Mouse (Mus musculus): Measurements from ENCODE around the gene Thap8. TPM values are rescaled to one million over a fixed set of nuclear protein-coding genes. Genes with fewer than 3 reads are reported as not detected.

Thap8 gene
- polyA plus RNA-seq, 1 experiment from 2014 or later: 0.48 TPM

GRCm38 (mm10) chr7:30322865-30323264 is 43.0 kb downstream of the Thap8 start:
- peak overlapping the region; percentile 88 for H3K9ac ChIP-seq
- peaks cover 4% of the 10 kb centered on the region for H3K27me3 ChIP-seq
- H3K9me3 ChIP-seq: no peaks in the 10 kb centered on the region
- H3K4me2 ChIP-seq (replicated peaks): peak overlapping the region; percentile 88
- H3K4me1 ChIP-seq: peaks cover 15% of the 10 kb centered on the region
- H3K27ac ChIP-seq: peak overlapping the region; percentile 90
- H3K4me3 ChIP-seq: peak overlapping the region; percentile 86
- 39% methylated on average over 6 of the region's 6 CpGs for WGBS
- peaks cover 17% of the 10 kb centered on the region for H3K36me3 ChIP-seq
- ATAC-seq (ENCODE audit: low FRiP score, low read depth): no peak

DNA sequence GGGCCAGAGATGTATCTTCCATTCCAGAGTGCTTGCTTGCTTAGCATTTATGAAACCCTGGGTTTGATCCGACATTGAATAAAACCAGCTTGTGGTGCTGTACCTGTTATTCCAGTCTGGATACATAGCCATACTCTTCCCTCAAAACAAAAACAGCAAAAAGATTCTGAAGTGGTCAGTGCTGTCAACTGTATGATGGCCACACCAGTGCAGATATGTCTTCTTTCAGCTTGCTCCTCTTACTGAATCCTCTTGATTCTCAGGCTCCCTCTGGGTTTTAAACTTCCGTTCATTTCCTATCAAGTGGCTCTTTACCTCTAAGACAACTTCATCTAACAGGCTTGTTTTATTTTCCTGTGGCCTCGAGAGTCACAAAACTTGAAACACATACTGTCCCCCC is 43.9 kb downstream of the Thap8 start, which contains the start of gene Sdhaf1:
Gene Sdhaf1 (minus strand): TSS at position 101 of the 400 bp plus-strand sequence.
- H3K4me2 ChIP-seq (replicated peaks): peak within 1 kb of the TSS; percentile 88
- H3K36me3 ChIP-seq: peaks cover 8% of the 10 kb centered on the region; the same call in 1 of the 2 replicates
- ATAC-seq (ENCODE audit: low FRiP score, low read depth): no peak
- H3K4me1 ChIP-seq: peaks cover 15% of the 10 kb centered on the region
- WGBS: 64% methylated on average over 3 of the region's 3 CpGs
- H3K27ac ChIP-seq: peak within 1 kb of the TSS; percentile 90
- peak within 1 kb of the TSS; percentile 88 for H3K9ac ChIP-seq
- H3K9me3 ChIP-seq: no peaks in the 10 kb centered on the region
- H3K4me3 ChIP-seq: peak within 1 kb of the TSS; percentile 86
- H3K27me3 ChIP-seq: peaks cover 9% of the 10 kb centered on the region

DNA sequence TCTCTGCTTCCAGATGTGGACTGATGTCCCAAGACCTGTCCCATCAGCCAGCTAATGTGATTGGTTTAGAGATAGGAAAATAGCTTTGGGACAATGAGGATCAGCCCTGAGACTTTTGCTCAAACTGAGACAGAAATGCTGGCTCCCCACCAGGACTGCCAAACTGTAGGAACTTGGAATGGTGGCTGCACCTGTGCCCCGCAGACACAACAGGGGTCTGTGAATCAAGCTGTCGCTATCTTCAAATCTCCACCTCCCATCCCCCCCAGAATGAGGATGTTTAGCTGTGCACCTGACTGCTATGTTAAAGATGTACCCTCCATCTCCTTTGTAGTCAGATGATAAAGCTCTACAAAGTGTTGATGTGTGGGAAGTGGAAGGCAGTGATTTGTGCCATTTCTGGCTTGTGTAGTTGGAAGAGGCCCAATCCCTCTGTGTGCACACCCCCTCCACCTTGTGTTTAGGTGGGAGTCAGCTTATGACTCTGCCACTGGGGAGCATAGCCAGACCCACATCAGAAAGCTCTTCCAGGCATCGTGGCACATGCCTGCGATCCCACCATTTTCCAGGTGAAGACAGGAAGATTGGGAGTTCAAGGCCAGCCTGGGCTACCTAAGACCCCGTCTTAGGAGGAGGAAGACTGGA is 44.5 kb downstream of the Thap8 start:
- H3K27ac ChIP-seq: no peak overlapping the region
- no peak overlapping the region for H3K4me3 ChIP-seq
- ATAC-seq (ENCODE audit: low FRiP score, low read depth): no peak
- 84% methylated on average over 5 of the region's 5 CpGs for WGBS
- peaks cover 3% of the 10 kb centered on the region; the same call in 1 of the 2 replicates for H3K36me3 ChIP-seq
- no peaks in the 10 kb centered on the region for H3K9me3 ChIP-seq
- H3K9ac ChIP-seq: no peak overlapping the region
- H3K4me1 ChIP-seq: peaks cover 15% of the 10 kb centered on the region
- peaks cover 9% of the 10 kb centered on the region for H3K27me3 ChIP-seq
- H3K4me2 ChIP-seq (replicated peaks): no peak overlapping the region

DNA sequence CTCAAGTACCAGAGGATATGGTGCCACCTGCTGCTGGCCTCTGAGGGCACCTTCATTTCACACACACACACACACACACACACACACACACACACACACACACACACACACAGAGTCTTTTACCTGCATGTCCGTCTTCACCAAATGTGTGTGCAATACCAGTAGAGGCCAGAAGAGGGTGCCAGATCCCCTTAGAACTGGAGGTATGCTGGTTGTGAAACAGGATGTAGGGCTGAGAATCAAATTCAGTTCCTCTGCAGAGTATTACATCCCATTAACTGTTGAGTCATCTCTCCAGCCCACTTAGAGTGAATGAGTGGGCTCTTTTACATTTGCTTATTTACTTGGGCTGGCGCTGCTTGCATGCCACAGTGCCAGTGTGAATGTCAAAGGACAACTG is 45.5 kb downstream of the Thap8 start:
- Histone ChIP-seq H3K9me3 (no peaks in the 10 kb centered on the region), H3K4me2 (replicated peaks) (no peak overlapping the region), H3K36me3 (no peaks in the 10 kb centered on the region), H3K4me1 (peaks cover 15% of the 10 kb centered on the region), H3K4me3 (no peak overlapping the region), H3K27ac (no peak overlapping the region), H3K9ac (no peak overlapping the region), H3K27me3 (peaks cover 9% of the 10 kb centered on the region)
- ATAC-seq (ENCODE audit: low FRiP score, low read depth): no peak
- WGBS: 44% methylated on average over 2 of the region's 2 CpGs

DNA sequence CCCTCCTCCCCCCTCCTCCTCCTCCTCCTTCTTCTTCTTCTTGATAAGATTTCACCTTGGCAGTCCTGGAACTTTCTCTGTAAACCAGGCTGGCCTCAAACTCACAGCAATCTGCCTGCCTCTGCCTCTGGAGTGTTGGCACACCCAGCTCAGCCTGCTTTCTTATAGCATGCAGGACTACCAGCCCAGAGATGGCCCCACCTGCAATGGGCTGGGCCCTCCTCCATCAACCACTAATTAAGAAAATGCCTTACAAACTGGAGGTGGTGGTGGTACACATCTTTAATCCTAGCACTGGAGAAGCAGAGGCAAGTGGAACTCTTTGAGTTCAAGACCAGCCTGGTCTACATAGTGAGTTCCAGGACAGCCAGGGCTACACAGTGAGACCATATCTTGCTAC is 46.5 kb downstream of the Thap8 start:
- no peaks in the 10 kb centered on the region for H3K36me3 ChIP-seq
- no peak overlapping the region for H3K4me3 ChIP-seq
- no peak overlapping the region for H3K4me2 ChIP-seq (replicated peaks)
- H3K4me1 ChIP-seq: peaks cover 5% of the 10 kb centered on the region
- H3K27me3 ChIP-seq: peaks cover 9% of the 10 kb centered on the region
- H3K9me3 ChIP-seq: no peaks in the 10 kb centered on the region
- no peak overlapping the region for H3K9ac ChIP-seq
- no peak for ATAC-seq (ENCODE audit: low FRiP score, low read depth)
- H3K27ac ChIP-seq: no peak overlapping the region

DNA sequence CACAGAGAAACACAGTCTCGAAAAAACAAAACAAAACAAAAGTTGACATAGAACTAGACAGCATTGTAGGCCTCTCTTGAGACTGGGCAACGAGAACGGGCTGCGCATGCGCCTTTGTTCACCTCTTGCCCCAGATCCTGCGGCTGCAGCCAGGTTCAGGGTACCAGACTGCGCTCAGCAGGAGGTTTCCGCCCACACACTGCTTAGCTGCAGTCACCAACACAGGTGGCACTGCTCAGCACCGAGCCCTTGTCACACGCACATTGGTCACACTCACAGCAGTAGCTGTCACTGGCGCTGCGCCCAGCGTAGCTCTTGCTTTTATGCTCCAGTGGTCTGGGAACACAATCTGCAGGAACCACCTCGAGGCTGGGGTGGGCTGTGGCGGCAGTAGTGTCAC is 47.2 kb downstream of the Thap8 start:
- Histone ChIP-seq H3K27me3 (peaks cover 10% of the 10 kb centered on the region), H3K4me2 (replicated peaks) (no peak overlapping the region), H3K4me3 (no peak overlapping the region), H3K27ac (no peak overlapping the region), H3K9ac (peak overlapping the region; percentile 43; the same call in 1 of the 2 replicates), H3K9me3 (no peaks in the 10 kb centered on the region), H3K36me3 (no peaks in the 10 kb centered on the region), H3K4me1 (peaks cover 5% of the 10 kb centered on the region; the same call in 1 of the 2 replicates)
- 65% methylated on average over 15 of the region's 15 CpGs for WGBS
- ATAC-seq (ENCODE audit: low FRiP score, low read depth): no peak

DNA sequence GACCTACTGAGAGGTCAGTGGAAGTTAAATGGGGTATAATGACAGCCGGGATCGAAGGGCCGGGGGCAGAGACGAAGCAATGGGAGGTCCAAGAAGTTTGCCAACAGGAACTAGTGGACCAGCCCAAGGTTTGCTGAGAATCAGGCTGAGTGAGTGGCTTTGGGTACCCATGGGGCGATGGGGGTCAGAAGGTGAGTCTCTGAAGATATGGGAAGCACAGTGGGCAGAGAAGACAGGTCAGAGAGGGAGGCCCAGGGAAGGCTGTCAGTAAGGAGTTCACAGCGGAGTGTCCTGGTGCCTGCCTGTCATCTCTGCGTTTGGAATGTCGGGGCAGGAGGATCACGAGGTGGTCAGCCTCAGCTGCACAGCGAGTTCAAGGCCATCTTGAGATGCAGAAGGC is 48.5 kb downstream of the Thap8 start:
- Histone ChIP-seq H3K4me3 (no peak overlapping the region), H3K27me3 (peaks cover 17% of the 10 kb centered on the region), H3K9me3 (no peaks in the 10 kb centered on the region), H3K36me3 (no peaks in the 10 kb centered on the region), H3K27ac (no peak overlapping the region), H3K4me2 (replicated peaks) (no peak overlapping the region), H3K4me1 (peaks cover 2% of the 10 kb centered on the region; the same call in 1 of the 2 replicates), H3K9ac (no peak overlapping the region)
- 56% methylated on average over 10 of the region's 10 CpGs for WGBS
- ATAC-seq (ENCODE audit: low FRiP score, low read depth): no peak

DNA sequence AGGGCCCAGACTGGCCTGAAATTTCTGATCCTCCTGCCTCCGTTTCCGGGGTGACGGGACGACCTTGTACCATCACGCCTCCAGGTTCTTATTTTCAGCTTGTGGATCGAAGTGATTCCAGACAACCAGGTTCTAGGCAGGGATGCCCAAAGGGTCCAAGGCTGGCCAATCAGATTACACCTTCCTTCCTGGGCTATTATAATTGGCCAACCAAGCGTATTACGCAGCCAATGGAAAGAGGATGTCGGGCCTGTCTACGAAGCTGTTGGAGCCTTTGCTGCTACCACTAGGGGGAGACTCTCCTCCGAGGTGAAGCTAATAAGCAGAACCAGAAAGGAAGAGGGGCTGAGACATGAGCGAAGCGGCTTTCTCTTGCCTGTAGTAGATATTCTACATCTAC is 52.0 kb downstream of the Thap8 start:
- Histone ChIP-seq H3K9me3 (no peaks in the 10 kb centered on the region), H3K4me2 (replicated peaks) (peak overlapping the region; percentile 41), H3K27ac (no peak overlapping the region), H3K4me1 (peaks cover 6% of the 10 kb centered on the region; the same call in 1 of the 2 replicates), H3K27me3 (peaks cover 46% of the 10 kb centered on the region), H3K9ac (no peak overlapping the region), H3K36me3 (no peaks in the 10 kb centered on the region), H3K4me3 (no peak overlapping the region)
- peak; percentile 86 for ATAC-seq (ENCODE audit: low FRiP score, low read depth)
- 8% methylated on average over 13 of the region's 13 CpGs for WGBS

DNA sequence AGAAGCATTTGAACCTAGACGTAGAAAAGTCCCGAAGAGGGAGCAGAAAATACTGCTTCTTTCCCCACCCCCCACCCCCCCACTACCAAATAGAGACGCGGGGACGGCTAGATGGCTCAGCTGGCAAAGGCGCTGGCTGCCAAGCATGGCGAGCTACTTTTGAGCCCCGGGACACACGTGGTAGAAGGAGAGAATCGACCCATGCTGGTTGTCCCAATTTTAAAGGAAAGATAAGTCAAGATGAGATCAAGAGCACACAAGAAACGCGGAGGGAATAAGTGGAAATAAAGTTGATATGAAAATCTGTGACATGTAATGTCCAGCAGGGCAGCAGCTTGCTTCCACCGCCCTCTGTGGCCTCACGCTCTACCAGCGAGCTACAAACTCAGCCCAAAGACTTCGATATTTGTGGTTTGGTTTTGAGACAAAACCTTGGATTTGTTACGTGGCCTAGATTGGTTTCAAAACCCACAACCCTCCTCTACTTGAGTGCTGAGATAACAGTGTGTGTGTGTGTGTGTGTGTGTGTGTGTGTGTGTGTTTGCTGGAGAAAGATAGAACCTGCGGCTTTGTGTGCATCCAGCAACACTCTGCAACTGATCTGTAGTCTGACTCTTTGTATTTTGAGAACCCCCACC is 52.8 kb downstream of the Thap8 start:
- Histone ChIP-seq H3K4me1 (peaks cover 6% of the 10 kb centered on the region; the same call in 1 of the 2 replicates), H3K27ac (no peak overlapping the region), H3K27me3 (peaks cover 42% of the 10 kb centered on the region), H3K4me2 (replicated peaks) (no peak overlapping the region), H3K9me3 (no peaks in the 10 kb centered on the region), H3K4me3 (no peak overlapping the region), H3K9ac (no peak overlapping the region), H3K36me3 (no peaks in the 10 kb centered on the region)
- WGBS: 64% methylated on average over 18 of the region's 18 CpGs
- ATAC-seq (ENCODE audit: low FRiP score, low read depth): no peak

- no peak for ATAC-seq (ENCODE audit: low FRiP score, low read depth)
- no peak overlapping the region for H3K4me2 ChIP-seq (replicated peaks)
- H3K27ac ChIP-seq: no peak overlapping the region
- no peak overlapping the region for H3K9ac ChIP-seq
- no peaks in the 10 kb centered on the region for H3K36me3 ChIP-seq
- WGBS: 47% methylated on average over 4 of the region's 4 CpGs
- H3K4me1 ChIP-seq: peaks cover 6% of the 10 kb centered on the region; the same call in 1 of the 2 replicates
- H3K27me3 ChIP-seq: peaks cover 38% of the 10 kb centered on the region
- no peaks in the 10 kb centered on the region for H3K9me3 ChIP-seq
- no peak overlapping the region for H3K4me3 ChIP-seq
Measured at GRCm38 (mm10) chr7:30333436-30333835, 53.5 kb downstream of the Thap8 start.

- ATAC-seq (ENCODE audit: low FRiP score, low read depth): no peak
- no peak overlapping the region for H3K4me3 ChIP-seq
- 61% methylated on average over 5 of the region's 5 CpGs for WGBS
- peaks cover 37% of the 10 kb centered on the region for H3K27me3 ChIP-seq
- peaks cover 6% of the 10 kb centered on the region; the same call in 1 of the 2 replicates for H3K4me1 ChIP-seq
- H3K36me3 ChIP-seq: no peaks in the 10 kb centered on the region
- no peak overlapping the region for H3K27ac ChIP-seq
- H3K4me2 ChIP-seq (replicated peaks): no peak overlapping the region
- H3K9me3 ChIP-seq: no peaks in the 10 kb centered on the region
- no peak overlapping the region for H3K9ac ChIP-seq
Measured at GRCm38 (mm10) chr7:30334563-30334962, 54.7 kb downstream of the Thap8 start.

- no peak overlapping the region for H3K9ac ChIP-seq
- WGBS: 75% methylated on average over 6 of the region's 6 CpGs
- H3K27me3 ChIP-seq: peaks cover 37% of the 10 kb centered on the region
- no peak overlapping the region for H3K27ac ChIP-seq
- H3K4me3 ChIP-seq: no peak overlapping the region
- no peaks in the 10 kb centered on the region for H3K9me3 ChIP-seq
- H3K36me3 ChIP-seq: no peaks in the 10 kb centered on the region
- no peak for ATAC-seq (ENCODE audit: low FRiP score, low read depth)
- no peak overlapping the region for H3K4me2 ChIP-seq (replicated peaks)
- peaks cover 6% of the 10 kb centered on the region; the same call in 1 of the 2 replicates for H3K4me1 ChIP-seq
Measured at GRCm38 (mm10) chr7:30335688-30336087, 55.8 kb downstream of the Thap8 start.
